Comparison of ENCODE assay signal across 8 mouse cellular contexts in genomic region chr15:89355241-89356187, GRCm38 (mm10). TPM values are rescaled to one million over a fixed set of nuclear protein-coding genes. Genes with fewer than 3 reads are reported as not detected.
DNase-seq lines count a peak whose midpoint lies in the region; ATAC-seq lines count a peak whose summit lies in the region.

Gene Lmf2, minus strand, starts transcription at chr15:89355659.
Gene Ncaph2, plus strand, starts transcription at chr15:89355719.

- peak within 1 kb of the TSS; percentile 56 for H3K4me3 ChIP-seq in hindbrain, embryonic 16.5 days (ENCODE audit: low read length)
- peak within 1 kb of the TSS; percentile 94 for H3K4me3 ChIP-seq in macrophage (ENCODE audit: inconsistent target)

- no peaks in the 10 kb centered on the region for H3K9me3 ChIP-seq in hindbrain, embryonic 16.5 days (ENCODE audit: control insufficient read depth, low read length)

- peaks cover 67% of the 10 kb centered on the region for H3K79me2 ChIP-seq in macrophage (ENCODE audit: inconsistent target)

- H3K9ac ChIP-seq in hindbrain, embryonic 16.5 days (ENCODE audit: low read depth, low read length): peak within 1 kb of the TSS; percentile 77

- H3K4me1 ChIP-seq in hindbrain, embryonic 16.5 days (ENCODE audit: control insufficient read depth, insufficient read depth, low read depth, low read length): peaks cover 30% of the 10 kb centered on the region

- H3K27me3 ChIP-seq in hindbrain, embryonic 16.5 days (replicated peaks; ENCODE audit: control insufficient read depth, insufficient read depth, low read length): no peaks in the 10 kb centered on the region

- under 1% methylated on average over 60 of the region's 64 CpGs for WGBS in hindbrain, embryonic 16.5 days
- WGBS in macrophage (ENCODE audit: missing documents): under 1% methylated on average over 59 of the region's 64 CpGs

- peaks cover 22% of the 10 kb centered on the region for H3K36me3 ChIP-seq in hindbrain, embryonic 16.5 days (ENCODE audit: control insufficient read depth, insufficient read depth, low read length)
- peaks cover 26% of the 10 kb centered on the region; the same call in 1 of the 2 replicates for H3K36me3 ChIP-seq in macrophage (ENCODE audit: inconsistent target)

- ATAC-seq in hindbrain, embryonic 16.5 days: peak; percentile 95

- peak within 1 kb of the TSS; percentile 89 for H3K4me2 ChIP-seq in hindbrain, embryonic 16.5 days (ENCODE audit: low read length)

- H3K27ac ChIP-seq in hindbrain, embryonic 16.5 days (ENCODE audit: low read depth, low read length): peak within 1 kb of the TSS; percentile 83
- peak within 1 kb of the TSS; percentile 74 for H3K27ac ChIP-seq in macrophage

- DNase-seq in T-cell, adult 2 months (ENCODE audit: low spot score): peak; percentile 97
- DNase-seq in cerebellum, postnatal 36 days: peak; percentile 95
- DNase-seq in gastrocnemius, adult 18-20 months (ENCODE audit: low spot score): peak; percentile 96
- DNase-seq in left cerebral cortex, adult 18-20 months (ENCODE audit: low spot score in 2 of 2): peak; percentile 95
- DNase-seq in right cerebral cortex, adult 18-20 months: peak; percentile 94
- DNase-seq in urinary bladder, postnatal 10 days (ENCODE audit: low spot score): peak; percentile 80

RNA-seq across cellular contexts. Expression of gene Lmf2, which starts in this region (rescaled TPM):
- total RNA-seq in gastrocnemius, adult 18-20 months (2021): 10 to 100 TPM; 11.4 to 12.5 TPM
- 33.0 and 38.5 TPM in 2 replicates for polyA plus RNA-seq in hindbrain, embryonic 16.5 days (2015; fragmentation: Nextera tagmentation; extraction: Ambion mirVana)
- 10 to 100 TPM; 17.8 to 21.2 TPM for total RNA-seq in left cerebral cortex, adult 18-20 months (2021)
- total RNA-seq in macrophage (2018; cell fraction: chromatin; rRNA removed): 10 to 100 TPM; 10.6 to 41.7 (median 20.7) TPM
- 10 to 100 TPM; 15.8 to 33.9 (median 24.1) TPM for total RNA-seq in macrophage (2018; cell fraction: cytosol; rRNA removed)
- total RNA-seq in macrophage (2018; cell fraction: nucleus; rRNA removed): 10 to 100 TPM; 24.9 to 47.4 (median 34.5) TPM
- 19.8 to 30.4 TPM (median 23.9 TPM) in 3 replicates for polyA plus RNA-seq in macrophage (2018)

RNA-seq across cellular contexts. Expression of gene Ncaph2, which starts in this region (rescaled TPM):
- 10 to 100 TPM; 39.2 to 46.1 TPM for total RNA-seq in gastrocnemius, adult 18-20 months (2021)
- 115 and 122 TPM in 2 replicates for polyA plus RNA-seq in hindbrain, embryonic 16.5 days (2015; fragmentation: Nextera tagmentation; extraction: Ambion mirVana)
- total RNA-seq in left cerebral cortex, adult 18-20 months (2021): 100 to 1,000 TPM; 111 to 119 TPM
- 100 to 1,000 TPM in 15 of 26 experiments, 10 to 100 TPM in 11; 46.3 to 230 (median 112) TPM for total RNA-seq in macrophage (2018; cell fraction: chromatin; rRNA removed)
- 10 to 100 TPM; 30.0 to 46.2 (median 38.9) TPM for total RNA-seq in macrophage (2018; cell fraction: cytosol; rRNA removed)
- 10 to 100 TPM; 24.0 to 80.6 (median 40.6) TPM for total RNA-seq in macrophage (2018; cell fraction: nucleus; rRNA removed)
- polyA plus RNA-seq in macrophage (2018): 37.1 to 52.3 TPM (median 40.4 TPM) in 3 replicates

Comparison
In these comparisons a context has a peak if more than half of its experiments do, and no peak if none do; other contexts are left out.
1. Peak in every context shown above with its lines: DNase-seq, ATAC-seq, H3K4me3 ChIP-seq and H3K27ac ChIP-seq.